Mouse (Mus musculus) 416B (cell line): ENCODE results near the gene Slc36a4.
A peak's percentile ranks its signal among the peaks of the same experiment; 100 is the strongest.

Experiments
- DNase-seq: peaks from one replicate; pipeline ENCODE4 v3.0.0; 2011; ENCODE audit warnings: low read depth

The Slc36a4 gene

DNA sequence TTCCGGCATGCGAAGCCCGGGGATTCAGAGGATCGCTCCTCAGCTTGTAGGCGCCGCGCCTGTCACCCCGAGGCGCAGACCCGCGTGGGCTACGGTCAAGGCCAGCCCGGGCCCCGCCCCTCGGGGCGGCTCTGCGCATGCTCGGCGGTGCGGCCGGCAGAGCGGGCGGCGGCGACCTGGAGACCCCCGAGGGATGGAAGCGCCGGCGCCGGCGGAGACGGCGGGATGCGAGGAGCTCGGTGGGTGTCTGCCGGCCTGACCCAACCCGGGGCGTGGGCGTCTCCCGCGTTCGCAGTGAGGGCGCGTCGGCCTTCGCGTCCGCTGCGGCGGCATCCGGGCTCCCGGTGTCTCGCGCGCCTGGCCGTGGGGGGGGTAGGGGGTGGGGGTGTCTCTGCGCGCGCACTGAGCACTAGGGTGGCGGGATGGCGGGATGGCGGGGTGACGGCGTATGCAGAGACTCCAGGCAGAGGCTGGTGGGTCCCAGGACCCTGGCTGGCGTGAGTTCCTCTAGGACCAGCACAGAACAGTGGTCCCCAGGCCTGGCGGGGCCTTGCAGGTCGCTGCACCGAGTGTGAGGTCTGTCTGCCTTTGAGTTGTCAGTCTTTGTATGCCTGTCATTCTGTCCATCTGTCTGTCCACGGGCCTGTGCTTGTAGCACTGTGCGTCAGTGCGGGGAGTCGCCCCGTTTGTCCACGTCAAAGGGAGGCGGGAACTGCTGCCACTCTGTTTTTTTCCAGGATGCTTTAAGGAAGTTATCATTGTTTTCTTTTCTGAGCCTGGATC lies at the start of gene Slc36a4:
Slc36a4 (plus strand) TSS at position 140 of the 783 bp plus-strand sequence.
- DNase-seq = no peak

GRCm38 (mm10) chr9:15664606-15665005 lies 44.9 kb upstream of the Slc36a4 start:
- DNase-seq = no peak

GRCm38 (mm10) chr9:15669452-15669851 lies 40.1 kb upstream of the Slc36a4 start:
- no peak for DNase-seq

- DNase-seq = no peak
Observed at GRCm38 (mm10) chr9:15670002-15670527, 39.5 kb upstream of the Slc36a4 start.

- DNase-seq = no peak
Observed at GRCm38 (mm10) chr9:15672251-15672650, 37.3 kb upstream of the Slc36a4 start.

DNA sequence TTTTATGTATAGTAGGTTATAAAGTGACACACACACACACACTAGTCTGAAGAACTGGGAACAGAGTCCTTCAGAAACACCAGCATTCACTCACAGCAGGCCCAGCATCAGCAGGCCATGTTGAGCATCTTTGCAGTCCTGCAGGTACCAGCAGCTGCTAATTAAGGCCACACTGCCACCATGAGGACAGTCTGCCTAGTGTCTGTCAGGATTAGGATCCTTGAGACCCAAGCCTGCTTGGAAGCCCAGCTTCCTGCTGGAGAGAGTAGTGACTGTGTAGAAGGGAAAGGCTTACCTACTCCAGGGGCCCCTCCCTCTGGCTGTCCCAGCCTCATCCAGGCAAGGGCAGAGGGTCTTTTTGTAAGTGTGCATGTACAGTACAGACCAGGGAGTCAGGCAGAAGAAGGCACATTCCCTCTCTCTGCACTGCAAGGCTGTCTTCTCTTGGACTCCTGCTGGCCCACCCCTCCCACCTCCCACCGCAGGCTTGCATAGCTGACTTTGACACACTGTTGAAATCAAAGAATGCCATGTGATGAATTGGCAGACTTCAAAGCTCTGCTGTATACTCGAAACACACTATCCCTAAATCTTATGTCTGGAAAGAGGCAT lies 27.6 kb upstream of the Slc36a4 start:
- DNase-seq = peak; percentile 32

DNA sequence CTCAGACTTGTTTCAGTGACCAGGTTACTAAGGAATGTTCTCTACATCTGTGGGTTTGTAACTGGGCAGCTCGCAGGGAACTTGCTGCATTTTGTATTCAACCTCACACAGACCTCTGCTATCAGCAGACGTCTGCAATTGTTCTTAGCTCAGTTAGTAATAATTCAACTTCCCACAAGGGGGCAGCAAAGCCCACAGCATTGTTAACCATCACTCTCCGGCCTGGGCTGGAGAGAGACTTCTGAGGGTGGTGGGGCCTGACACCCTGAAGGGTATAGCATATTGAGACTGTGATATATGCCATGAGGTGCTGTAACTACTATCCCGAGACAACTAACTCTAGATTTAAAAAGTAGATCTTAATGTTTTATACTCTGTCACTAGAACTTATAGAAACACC lies 24.3 kb upstream of the Slc36a4 start:
- peak; percentile 48 for DNase-seq

GRCm38 (mm10) chr9:15687358-15687757 lies 22.2 kb upstream of the Slc36a4 start:
- no peak for DNase-seq

GRCm38 (mm10) chr9:15693847-15694246 lies 15.7 kb upstream of the Slc36a4 start:
- no peak for DNase-seq

- no peak for DNase-seq
Observed at GRCm38 (mm10) chr9:15694989-15695388, 14.5 kb upstream of the Slc36a4 start.

DNA sequence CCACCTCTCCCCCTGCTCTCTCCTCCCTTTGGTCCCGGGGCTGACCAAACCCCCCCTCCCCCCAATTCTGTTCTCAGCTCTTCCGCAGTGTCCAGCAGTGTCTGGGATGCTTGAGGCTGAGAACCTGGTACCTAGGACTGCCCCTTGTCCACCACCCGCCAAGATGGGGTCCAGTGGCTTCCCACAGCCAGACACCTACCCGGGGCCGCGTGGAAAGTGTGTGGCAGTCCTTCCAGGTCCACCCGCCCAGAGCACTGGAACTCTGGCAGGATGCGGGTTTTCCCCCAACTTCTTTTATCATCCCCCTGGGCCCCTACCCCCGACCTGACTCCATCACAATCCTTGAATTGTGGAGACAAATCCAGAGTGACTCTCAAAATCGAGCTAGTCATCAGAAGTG lies 3.8 kb upstream of the Slc36a4 start:
- DNase-seq = no peak

- DNase-seq = no peak
Observed at GRCm38 (mm10) chr9:15708979-15709598, 449 bp upstream of the Slc36a4 start.

- DNase-seq = no peak
Observed at GRCm38 (mm10) chr9:15710821-15711565, 1.5 kb downstream of the Slc36a4 start.

- no peak for DNase-seq
Observed at GRCm38 (mm10) chr9:15711676-15712075, 2.1 kb downstream of the Slc36a4 start.

DNA sequence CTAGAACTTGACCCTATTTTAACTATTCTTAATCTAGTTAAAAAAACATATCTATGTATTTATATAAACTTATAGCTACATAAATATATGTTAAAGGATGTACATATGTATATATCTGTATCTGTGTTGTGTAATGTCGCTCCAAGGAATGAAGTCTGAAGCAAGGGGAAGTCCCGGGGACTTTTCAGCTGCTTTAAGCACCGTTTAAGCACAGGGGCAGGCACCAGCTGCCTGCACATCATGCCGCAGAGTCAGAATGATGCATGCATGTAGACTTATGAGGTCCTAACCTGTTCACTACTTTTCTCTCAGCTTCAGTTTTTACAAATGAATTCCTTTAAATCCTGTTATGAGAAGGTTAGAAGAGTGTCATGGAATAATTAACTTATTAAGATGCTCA lies 5.3 kb downstream of the Slc36a4 start:
- no peak for DNase-seq

GRCm38 (mm10) chr9:15715193-15715989 lies 5.9 kb downstream of the Slc36a4 start:
- DNase-seq = no peak

DNA sequence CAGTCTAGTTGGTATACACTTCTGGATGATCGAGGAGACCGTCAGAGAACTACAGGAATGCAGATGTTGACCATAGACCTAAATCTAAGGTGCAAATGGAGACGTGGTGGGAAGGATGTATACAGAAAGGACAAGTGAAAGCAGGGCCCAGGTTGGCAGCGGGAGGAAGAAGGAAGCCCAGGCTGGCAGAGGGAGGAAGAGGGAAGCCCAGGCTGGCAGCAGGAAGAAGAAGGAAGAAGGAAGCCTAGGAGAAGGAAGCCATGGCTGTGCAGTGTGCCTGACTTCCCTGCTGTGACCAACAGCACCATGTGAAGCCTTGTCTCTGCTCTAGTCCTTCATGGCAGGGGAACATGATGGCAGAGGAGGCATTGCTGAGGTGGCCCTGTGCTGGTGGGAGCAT lies 7.8 kb downstream of the Slc36a4 start:
- DNase-seq = no peak

DNA sequence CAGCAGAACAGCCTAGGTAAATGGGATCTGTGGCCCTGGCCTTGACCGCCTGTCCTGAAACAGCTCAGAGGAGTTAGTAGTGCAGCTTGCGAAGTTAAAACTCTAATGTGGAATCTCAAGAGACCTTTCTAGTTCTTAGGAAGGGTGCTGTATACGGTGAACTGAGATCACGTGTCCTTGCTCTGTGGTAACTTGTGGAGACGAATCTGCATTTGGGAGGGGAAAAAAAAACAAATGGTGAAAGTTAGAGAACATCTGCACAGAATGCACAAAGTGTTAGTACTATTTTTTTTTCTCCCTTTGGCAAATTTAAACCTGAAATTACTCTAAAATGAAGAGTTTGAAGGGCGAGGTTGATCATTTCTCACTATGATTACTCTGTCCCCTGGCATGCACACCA lies 8.8 kb downstream of the Slc36a4 start:
- no peak for DNase-seq

- no peak for DNase-seq
Observed at GRCm38 (mm10) chr9:15719594-15719993, 10.1 kb downstream of the Slc36a4 start.

DNA sequence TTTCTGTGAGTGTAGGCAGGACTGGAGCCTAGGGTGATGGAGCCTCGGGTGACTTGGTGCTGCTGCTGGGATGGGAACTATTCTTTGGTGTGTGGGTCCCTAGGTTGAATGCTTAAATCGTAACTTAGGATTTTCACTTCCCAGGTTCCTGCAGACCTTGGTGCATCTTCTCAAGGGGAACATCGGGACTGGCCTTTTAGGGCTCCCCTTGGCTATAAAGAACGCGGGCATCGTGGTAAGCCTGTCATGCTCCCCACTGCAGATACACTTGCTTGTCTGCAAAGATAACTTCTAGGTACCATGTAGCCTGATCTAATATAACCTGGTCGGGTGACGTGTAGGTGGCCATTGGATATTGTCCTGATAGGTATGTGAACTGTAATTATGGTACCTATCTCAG lies 11.0 kb downstream of the Slc36a4 start:
- no peak for DNase-seq

- no peak for DNase-seq
Observed at GRCm38 (mm10) chr9:15721226-15721833, 11.8 kb downstream of the Slc36a4 start.
